Mouse (Mus musculus): ENCODE measurements around the gene Tmem151a. TPM values are rescaled to one million over a fixed set of nuclear protein-coding genes. Genes with fewer than 3 reads are reported as not detected.

Tmem151a gene
- total and polyA plus RNA-seq, 3 experiments, result 1.2 to 4.8 (median 2.9) TPM

DNA sequence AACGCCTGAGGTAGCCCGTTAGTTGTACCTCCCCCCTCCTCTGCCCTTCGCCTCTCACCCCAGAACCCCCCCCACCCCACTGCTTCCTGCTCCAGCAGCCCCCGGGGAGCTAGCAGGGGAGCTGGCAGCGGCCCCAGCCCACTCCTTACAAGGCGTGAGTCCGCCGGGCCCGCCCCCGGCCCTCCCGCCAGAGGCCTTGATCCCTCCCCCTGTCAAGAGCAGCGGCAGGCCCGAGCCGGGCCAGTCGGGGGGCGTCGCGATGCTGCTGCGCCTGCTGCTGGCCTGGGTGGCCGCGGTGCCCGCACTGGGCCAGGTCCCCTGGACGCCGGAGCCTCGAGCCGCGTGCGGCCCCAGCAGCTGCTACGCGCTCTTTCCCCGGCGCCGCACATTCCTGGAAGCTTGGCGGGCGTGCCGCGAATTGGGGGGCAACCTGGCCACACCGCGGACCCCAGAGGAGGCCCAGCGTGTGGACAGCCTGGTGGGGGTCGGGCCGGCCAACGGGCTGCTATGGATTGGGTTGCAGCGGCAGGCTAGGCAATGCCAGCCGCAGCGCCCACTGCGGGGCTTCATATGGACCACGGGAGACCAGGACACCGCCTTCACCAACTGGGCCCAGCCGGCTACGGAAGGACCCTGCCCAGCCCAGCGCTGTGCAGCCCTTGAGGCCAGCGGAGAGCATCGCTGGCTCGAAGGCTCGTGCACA lies 17.3 kb downstream of the Tmem151a start, which contains the start of gene Cd248:
Cd248 (plus strand) TSS at position 212 of the 703 bp plus-strand sequence.
- peak; percentile 71 for DNase-seq

DNA sequence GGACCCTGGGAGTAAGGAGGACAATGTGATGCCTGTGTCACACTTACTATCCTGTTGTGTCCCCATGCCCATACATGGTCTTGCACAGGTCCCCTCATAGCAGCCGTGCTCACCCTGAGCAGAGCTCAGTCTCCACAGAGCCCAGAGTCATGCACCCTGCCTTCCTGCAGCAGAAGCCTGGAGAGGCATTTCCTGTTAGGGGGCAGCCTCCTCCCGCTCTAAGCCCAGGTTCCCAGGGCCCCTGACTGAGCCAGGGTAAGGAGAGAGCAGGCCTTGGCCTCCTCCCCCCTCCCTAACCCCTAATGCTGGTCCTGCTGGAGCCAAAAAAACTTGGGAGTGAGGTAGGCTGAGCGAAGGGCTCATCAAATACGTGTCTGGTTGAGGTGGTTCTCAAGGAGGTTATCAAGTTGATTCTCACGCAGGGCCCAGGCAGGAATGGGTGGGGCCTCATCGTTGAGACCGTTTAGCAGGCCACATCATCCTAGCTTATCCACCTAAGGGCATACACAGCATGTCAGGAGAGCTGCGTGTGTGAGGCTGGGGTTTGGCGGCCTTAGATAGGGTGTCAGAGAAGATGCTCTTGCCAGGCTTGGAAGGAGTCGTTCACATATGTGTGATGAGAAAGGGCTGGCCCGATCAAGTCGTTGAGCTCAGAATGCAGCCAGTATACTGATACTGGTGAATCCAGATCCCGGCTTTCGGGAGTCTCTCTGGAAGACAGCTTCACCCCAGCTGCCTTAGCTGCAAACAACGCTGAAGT lies 18.1 kb downstream of the Tmem151a start:
- DNase-seq, result no peak

DNA sequence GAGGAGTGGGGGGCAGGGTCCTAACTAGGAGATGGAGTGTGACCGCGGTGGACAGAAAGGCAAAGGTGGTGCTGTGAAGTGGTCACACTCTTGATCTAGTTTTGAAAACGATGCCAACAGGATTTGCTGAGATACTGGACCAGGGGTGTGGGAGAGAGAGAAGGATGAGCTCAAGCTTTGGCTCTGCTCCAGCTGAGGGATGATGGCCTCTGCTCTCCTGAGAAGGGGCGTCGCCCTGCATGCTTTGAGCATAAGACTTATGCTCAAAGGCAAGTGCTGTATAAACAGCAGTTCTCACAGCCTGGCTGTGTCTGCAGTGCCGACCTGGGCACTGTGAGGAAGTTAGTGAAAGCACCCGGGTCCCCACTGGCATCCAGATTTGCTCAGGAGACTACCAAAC lies 20.2 kb downstream of the Tmem151a start:
- DNase-seq, result no peak

DNA sequence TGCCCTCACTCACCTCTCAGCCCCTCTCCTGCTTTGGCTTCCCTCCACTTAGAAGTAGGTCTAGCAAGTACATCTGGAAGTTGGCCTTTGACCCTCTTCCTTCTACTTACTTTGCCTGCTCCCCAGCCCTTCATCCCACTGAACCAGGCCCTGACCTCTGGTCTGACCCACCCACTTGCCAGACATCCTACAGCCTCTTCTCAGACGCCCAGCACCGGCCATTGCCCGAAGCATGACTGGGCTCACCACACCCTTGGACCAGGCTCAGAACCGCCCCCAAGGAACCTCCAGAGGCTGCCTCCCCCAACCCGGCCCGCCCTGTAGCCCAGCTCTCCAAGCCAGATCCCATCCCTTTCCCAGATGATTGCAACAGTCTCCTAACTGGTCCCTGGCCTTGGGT lies 22.9 kb downstream of the Tmem151a start:
- DNase-seq, result no peak

DNA sequence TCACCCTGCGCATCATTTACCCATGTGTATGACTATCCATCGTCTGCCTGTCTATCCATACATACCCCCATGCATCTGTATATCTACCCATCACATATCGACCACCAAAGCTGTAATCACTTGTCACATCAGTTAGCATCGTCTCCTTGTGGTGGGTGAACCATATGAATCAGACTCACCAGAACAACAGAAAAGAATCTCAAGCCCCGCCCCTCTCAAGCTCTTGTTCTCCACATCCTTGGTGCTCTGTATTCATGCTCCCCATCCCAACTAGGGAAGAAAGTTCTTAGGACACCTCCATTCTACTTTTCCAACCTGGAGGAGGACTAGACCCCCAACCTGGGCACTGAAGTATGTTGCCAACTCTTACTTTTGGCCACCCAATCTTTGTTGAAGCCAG lies 23.3 kb downstream of the Tmem151a start:
- no peak for DNase-seq

DNA sequence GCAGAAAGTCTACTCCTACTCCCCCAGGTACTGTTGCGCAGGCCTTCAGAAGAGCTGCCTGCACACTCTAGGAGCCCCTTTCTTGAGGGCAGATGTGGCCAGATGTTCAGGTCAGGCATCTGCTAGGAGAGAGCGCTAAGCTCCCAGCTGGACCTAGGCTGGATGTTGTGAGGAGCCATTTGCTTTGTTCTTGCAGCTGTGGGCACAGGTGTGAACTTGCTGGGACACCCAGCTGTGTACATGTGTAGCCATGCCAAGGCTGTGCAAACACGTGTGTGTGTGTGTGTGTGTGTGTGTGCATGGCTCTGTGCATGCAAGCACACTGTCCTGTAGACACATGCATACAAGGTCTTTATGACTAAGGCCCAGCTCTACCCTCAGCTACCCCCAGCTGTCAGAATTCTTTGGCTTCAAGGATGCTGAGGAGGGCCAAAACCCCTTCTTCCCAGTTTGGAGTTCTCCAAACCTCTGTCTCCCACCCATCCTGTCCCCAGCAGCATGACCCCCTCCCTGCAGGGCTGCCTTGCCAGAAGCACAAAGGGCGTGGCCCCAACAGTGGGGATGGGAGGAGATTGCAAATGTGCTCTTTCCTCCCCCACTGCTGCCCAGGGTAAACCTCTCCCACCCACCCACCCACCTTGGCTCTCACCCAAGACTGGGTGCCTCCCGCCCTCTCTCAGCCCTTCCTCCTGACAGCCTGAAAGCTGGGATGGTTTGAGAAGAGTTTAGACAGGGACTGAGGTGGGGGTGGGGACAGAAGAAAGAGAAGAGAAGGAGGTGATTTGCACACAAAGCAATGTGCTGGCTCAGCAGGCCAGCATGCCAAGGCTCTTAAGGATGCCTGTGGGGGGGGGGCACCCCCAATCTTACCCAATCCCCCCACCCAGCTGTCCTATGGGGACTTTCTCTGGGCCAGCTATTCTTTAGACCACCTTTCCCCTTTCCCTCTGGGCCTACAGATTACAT lies 24.7 kb downstream of the Tmem151a start:
- no peak for DNase-seq

DNA sequence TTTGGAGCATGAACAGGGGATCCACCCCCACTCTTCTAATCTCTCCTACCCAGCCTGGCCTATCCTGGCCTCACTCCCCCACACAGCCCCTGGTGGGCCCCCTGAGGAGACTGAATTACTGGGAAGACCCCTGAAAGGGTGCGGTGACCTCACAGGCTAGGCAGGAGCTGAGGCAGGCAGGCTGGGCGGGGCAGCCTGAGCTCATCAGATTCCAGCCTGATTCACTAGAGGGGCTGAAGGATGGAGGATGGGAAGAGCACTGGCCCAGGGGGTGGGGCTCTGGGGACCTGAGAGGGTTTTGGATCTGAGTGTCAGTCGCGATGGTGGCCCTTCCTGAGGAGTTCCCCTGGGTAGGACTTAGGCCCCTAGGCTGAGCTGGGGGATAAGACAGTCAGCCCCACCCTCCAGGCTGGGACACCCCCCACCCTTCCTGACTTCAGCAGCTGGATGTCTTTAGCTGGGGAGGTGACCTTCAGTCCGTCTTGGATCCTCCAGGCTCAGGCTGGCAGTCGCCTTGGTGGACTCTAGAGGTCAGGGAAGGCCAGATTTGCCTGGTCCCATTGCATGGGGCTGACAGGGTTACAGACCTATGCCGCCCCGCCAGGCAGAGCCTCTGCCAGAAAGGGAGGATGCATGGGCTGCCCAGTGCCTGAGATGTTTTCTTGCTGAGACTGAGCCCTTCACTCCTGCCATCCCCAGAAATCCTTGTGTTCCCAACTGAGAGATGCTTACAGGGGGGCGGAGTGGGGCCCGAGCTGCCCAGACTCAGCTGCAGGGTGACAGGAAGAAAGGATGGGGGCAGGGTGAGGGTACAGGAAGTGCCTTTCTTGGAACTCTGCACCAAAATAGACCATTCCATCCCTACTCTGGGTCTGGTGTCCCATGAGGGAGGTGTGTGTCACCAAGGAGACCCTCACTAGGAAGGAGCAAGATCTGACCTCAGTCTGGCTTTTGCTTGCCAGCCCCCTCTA lies 26.2 kb downstream of the Tmem151a start:
- no peak for DNase-seq

DNA sequence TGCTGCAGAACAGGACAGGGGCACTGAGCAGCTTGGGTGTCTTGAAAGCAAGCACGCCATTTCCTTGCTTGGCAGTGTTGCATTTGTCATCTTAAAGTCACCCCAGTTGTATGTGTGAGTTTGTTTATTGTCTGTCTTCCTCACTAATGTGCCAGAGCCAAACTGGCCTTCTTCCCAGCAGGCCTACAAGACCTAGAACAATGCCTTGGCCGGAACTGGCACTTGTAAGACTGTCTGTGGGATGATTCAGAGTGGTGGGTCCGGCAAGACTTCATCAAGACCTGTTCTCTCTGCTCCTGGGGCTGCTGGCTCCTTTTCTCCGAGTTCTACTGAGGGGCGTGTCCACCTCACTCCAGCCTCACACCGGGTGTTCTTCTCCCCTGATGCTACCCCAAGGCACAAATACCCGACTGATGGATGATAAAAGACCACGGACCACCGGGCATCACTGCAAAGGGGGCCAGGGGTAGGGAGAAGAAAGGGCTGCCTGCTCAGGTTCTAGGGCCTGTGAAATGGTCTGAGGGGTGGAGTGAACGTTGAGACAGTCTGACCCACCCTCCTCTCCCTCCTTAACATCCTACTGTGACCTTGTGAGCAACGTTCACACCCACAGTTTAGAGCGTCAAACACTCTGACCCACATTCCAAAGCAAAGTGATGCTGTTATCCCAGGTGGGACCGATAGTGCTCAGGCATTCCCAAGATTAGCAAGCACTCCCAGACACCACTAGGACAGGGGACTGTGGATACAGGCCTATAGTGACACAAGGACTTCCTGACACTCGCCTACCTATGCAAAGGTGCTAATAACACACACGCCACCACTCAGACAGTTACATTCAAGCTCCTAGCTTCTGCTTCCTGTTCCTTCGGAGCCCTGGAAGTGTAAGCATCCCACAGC lies 27.2 kb downstream of the Tmem151a start:
- DNase-seq, result no peak

DNA sequence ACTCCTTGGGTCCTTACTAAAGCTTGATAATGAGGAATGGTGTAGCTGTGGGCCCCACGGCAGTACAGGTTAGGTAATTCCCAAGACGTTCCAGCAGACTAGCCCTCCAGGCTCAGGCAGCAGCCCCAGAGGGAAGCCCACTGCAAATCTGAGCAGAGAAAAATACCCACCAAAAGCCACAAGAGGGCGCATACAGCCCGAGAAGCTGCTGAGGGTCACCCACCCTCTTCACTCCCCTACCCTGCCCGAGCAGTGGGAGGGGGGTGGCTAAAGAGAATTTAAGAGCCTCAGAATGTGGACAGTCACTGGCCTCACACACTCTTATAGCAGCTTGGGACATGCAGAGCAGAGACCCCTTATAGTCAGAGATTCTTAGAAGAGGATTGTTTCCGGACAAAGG lies 29.1 kb downstream of the Tmem151a start:
- no peak for DNase-seq

DNA sequence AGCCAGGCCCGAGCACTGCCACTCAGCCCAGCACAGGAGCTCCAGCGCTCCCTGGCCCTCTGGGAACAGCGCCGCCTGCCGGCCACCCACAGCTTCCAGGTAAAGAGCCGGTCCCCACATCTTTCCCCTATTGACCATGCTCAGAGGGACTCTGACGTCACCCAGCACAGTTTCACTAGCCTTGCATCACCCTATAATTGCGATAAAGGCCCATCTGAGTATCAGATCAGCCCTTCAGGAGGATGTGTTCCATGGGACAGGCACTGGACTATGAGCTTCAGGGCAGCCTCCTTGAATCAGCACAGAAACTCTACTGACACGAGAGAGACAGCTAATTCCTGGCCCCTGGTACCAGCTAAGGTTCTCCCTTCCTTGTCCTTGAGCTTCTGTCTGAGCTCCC lies 31.4 kb downstream of the Tmem151a start:
- DNase-seq, result peak; percentile 55

DNA sequence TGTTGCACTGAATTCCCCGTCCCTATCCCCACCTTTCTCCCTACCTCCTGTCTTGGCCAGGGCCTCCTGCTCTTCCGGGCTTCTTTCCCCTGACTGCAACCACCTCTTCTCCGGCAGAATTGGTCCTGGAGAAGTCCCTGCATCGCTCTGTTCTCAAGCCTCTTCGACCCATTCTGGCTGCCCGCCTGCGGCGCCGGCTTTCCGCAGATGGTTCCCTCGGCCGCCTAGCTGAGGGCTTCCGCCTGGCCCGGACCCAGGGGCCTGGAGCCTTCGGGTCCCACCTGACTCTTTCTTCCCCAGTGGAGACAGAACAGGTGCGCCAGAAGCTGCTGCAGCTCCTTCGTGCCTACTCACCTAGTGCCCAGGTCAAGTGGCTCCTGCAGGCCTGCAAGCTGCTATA lies 32.5 kb downstream of the Tmem151a start:
- DNase-seq, result no peak

DNA sequence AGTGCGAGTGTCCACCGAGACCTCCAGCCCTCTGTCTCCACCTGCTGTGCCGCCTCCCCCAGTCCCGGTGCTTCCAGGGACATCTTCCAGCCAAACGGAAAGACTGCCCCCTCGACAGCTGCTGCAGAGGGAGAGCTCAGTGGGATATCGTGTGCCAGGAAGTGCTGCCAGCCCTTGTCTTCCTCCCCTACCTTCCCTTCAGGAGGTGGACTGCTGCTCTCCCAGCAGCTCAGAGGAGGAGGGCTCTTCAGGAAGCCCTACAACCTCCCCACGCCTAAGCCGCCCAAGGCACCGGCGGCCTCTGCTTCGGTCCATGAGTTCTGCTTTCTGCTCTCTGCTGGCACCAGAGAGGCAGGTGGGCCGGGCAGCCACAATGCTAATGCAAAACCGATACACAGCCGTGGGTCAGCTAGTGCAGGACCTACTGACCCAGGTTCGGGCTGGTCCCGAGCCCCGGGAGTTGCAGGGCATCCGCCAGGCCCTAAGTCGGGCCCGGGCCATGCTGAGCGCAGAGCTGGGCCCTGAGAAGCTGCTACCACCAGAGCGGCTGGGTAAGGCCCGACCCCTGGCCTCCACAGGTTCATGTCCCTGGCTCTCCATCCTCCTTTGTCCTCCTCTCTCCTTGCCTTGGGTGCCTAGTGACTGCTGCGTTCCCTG lies 33.0 kb downstream of the Tmem151a start:
- DNase-seq, result no peak

DNA sequence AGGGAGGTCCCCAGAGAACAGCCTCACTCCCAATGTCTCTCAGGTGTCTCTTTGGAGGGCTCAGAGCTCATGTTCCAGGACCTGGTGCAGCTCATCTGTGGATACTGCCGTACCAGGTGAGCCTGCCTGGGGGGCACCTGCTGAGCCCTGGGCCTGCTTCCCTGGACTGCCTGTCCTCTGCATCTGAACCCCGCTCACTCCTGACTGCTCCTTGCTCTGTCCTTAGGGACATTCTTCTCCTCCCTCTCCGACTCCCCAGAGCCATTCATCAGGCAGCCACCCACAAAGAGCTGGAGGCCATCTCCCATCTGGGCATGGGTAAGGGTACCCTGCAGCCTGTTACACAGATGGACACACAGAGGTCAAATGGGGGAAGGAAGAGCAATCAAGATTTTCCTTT lies 33.8 kb downstream of the Tmem151a start:
- no peak for DNase-seq

DNA sequence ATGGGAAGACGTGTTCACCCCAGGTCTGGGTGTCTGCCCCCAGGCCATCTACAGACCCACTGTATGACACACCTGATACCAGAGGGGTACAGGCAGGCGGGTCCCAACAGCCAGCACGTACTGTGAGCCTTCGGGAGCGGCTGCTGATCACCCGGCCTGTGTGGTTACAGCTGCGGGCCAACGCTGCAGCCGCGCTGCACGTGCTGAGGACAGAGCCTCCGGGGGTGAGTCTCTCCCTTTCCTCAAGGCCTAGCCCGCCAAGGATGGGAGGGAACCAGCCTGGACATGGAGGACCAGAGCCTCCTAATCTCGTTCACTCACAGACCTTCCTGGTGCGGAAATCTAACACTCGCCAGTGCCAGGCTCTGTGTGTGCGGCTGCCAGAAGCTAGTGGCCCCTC lies 34.3 kb downstream of the Tmem151a start:
- peak; percentile 58 for DNase-seq

DNA sequence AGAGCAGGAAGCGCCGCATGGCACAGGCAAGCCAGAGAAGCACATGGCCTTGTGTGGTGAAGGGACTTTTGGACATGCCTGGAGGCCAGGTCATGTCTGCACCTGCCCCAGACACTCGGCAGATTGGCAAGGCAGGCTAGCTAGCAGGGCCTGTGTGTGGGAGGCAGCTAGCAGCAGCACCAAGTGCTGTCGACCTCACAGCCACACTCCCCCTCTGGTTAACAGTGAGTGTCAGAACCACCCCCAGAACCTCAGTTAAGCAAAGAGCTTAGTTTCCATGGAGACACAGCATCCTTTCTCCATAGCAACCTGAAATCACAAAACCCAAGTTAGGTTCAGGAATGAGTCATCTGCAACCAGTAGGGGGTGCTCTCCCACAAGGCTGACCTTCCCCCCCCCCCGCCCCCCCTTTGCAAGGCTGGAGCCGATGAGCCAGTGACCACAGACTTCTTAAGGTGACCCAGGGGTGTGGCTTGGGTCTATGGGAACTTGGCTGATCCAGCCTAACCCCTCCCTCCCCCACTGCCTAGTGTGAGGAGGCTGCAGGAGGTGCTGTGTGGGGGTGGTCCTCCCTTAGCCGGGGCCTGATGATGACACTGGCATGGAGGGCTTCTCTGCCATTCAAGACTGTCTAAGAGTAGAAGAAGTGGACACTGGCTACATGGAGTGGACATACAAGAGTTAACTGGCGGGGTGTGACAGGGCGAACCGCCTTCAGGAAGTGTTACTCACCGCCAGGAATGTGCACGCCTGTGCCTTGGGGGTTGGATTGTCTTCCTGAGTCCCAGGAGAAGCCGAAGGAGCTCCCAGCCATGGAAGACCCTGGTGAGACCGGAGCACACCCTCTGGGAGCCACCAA lies 35.1 kb downstream of the Tmem151a start, which contains the start of gene Rin1:
Rin1 (plus strand) TSS at position 435 of the 859 bp plus-strand sequence.
- peak; percentile 80 for DNase-seq

DNA sequence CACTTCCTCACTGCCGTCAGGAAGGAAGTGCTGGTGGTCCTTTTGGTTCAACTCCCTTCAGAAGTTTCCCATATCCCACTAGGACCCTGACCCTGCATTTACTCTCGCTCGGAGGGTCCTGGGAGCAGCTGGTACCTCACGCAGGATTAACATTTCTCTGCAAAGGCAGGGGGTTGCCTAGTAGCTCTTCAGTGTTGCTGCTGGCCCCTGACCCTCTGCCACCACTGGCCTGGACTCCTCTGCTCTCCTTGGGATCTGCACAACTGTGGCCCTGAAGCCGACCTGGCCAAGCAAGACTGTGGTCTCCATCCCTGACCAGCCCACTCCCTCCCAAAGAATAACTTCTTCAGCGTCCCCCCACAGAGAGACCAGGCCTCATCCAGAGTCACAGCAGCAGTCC lies 36.0 kb downstream of the Tmem151a start:
- no peak for DNase-seq

DNA sequence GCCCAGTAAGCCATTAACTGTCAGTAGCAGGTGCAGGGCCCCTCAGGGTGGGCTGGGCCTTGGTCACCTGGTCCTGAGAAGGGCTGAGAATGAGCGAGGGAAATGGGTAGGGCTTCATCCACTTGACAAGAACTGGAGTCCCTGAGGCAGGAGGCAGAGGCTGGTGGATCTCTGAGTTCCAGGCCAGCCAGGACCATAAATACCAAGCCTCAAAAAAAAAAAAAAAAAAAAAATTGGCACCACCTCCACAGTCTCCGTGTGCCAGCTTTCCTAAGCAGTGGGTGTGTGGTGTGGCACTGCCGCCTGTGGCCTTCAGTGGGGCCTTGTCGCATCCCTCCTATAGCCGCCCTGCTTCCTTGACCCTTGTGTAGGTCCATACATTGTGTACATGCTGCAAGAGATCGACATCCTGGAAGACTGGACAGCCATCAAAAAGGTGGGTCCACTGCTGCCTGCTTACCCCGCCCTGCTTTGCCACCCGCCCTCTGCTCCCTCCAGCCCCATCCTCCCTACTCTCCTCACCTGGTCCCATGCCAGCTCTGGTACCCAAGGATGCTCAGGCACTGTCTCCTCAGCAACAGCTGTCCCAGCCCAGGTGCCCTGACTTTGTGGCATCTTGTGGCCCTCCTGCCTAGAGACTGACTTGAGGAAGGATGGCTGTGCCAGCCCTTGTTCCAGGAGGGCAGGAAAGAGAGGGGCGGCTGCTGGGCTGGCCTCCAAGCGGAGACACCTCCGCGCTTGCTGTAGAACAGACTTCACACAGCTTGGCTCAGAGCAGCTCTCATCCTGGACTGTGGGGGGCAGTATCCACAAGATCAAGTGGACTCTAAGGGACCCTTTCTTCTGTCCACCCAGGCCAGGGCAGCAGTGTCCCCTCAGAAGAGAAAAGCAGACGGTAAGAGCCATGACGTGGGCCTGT lies 36.9 kb downstream of the Tmem151a start:
- no peak for DNase-seq
